Mouse (Mus musculus) T-helper 1 cell (primary cell): ENCODE results near the gene Tcaf1.

Source experiments
- in situ Hi-C: fragments of 300-600 bp; cut with MboI, MseI; formaldehyde crosslinking; loops from one replicate; pipeline ENCODE4 v1.15.1; 2025; ENCODE audit warnings: high pct_unique_total_duplicates

The Tcaf1 gene

DNA sequence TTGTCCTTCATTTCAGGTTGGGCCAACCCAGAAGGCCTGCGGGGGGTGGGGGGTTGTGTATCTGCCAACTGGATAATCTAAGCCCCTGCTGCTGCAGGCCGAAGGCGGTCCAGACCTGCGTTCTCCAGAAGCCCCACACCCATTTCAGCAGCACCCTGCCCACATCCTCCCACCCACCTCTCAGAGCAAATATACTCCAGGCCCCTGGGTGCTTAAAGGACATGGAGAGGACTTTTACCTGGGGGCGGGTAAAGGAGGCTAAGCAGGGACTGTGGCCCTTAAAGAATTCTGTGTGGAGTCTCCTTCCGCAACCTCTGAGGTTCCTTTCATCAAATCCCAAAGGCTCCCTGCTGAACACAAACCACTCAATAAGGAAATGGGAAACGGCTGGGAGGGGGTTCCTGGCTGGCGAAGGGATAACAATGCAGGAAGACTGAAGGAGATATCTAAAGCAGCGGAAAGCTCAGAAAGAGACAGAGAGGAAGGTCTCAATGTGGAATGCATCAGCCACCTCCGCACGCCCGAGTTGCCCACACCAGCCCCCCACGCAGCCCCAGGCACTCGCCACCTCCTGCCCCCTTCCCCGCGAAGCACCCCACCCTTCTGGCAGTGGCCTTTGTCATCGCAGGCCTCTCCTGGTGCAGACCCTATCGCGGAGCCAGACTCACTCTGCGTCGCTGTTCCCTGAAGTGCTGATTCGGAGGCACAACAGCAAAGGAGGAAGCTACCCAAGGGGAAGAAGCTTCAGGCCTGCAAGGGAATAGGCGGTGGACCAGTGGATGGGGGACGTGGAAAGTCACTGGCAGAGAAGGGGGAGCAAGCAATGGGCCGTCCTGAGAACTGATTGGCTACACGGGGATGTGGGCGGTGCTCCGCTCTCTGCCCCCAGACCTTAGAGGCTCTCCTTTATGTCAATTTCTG is at the start of gene Tcaf1:
TSS of gene Tcaf1 (minus strand) at position 798 of the 921 bp plus-strand sequence.
- in situ Hi-C loops, result no loop called here

DNA sequence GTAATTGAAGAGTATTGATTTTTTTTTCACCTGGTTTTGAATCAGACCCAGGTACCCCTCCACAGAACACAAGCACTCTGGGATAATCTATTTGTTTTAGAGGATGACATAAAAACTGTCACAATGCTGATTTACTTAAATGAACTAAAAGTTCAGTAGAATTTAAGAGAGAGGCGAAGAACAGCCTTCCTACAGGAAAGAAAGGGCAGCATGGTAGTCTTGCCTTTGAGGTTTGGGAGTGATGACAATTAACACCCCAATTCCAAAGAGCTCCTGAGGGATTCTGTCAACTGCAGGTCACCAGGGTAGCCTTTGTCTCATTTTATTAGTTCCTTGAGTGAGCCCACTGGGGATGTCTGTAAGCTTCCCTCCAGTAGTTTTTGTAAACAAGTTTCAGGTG is 46.2 kb upstream of the Tcaf1 start, which contains the start of gene Olfr38:
TSS of gene Olfr38 (plus strand) at position 301 of the 400 bp plus-strand sequence.
- in situ Hi-C loops, result no loop called here

GRCm38 (mm10) chr6:42747846-42748245 is 38.0 kb upstream of the Tcaf1 start:
- in situ Hi-C loops, result no loop called here

- in situ Hi-C loops, result no loop called here
Measured at GRCm38 (mm10) chr6:42742303-42742702, 32.4 kb upstream of the Tcaf1 start.

GRCm38 (mm10) chr6:42739071-42739470 is 29.2 kb upstream of the Tcaf1 start, which contains the start of gene Olfr453:
Olfr453 (plus strand) TSS chr6:42739371.
- in situ Hi-C loops, result no loop called here

DNA sequence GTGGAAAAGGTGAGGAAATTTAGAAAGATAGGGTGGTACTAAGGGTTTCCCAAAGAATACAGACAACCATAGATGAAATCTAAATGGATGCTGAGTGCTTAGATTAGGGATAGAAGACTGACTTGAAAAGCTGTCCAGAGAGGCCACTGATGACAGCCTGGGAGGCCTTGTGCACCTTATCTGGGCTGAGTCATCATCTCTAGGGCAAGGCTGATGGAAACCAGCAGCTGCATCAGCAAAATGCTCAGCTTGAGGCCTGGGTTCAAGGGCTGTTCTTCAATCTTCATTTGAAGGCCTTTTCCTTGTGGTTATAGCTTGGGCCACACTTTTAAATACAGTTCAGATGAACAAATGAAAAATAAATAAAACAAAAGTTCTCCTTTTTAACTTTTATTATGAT is 8.1 kb upstream of the Tcaf1 start:
- in situ Hi-C loops, result no loop called here

- in situ Hi-C loops, result no loop called here
Measured at GRCm38 (mm10) chr6:42714668-42715067, 4.8 kb upstream of the Tcaf1 start.

DNA sequence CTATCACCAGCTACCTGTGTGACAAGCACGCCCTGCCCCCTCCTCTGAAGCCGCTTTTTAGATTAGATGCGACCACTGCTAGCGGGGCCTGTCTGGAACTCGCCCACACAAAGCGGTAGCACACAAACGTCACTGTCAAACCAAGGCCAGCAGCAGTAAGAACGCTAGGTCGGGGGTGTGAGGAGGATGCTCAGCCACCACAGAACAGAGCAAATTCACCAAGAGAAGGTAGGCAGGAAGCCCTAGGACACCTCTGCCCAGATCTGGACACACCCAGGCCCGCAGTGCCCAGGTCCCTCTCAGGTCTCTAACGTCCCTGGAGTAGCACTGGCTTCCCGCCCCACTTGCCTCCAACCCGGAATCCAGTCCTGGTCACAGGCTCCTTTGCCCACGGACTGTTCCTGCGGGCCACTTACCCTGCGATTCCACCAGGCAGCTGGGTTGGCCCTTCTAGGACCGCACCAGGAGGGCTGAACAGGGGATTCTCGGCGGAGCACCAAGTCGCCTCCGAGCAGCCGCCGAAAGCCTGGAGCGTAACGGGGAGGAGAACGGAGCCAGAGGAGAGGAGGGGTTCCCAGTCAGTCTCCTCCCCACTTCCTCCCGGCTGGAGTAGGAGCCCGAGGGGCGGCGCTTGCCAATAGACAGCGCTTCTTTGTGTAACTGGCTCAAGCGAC is 17.2 kb downstream of the Tcaf1 start:
- in situ Hi-C loops, result no loop called here

GRCm38 (mm10) chr6:42692154-42692516 is 17.8 kb downstream of the Tcaf1 start:
- in situ Hi-C loops, result no loop called here

- in situ Hi-C loops, result loop anchor here (10.0 kb wide), 1 partner anchor 1255 kb away; no protein-coding TSS in a partner anchor
Measured at GRCm38 (mm10) chr6:42689761-42690160, 20.1 kb downstream of the Tcaf1 start.

- in situ Hi-C loops, result loop anchor here (10.0 kb wide), 1 partner anchor 1257 kb away; no protein-coding TSS in a partner anchor
Measured at GRCm38 (mm10) chr6:42687907-42688306, 22.0 kb downstream of the Tcaf1 start.

DNA sequence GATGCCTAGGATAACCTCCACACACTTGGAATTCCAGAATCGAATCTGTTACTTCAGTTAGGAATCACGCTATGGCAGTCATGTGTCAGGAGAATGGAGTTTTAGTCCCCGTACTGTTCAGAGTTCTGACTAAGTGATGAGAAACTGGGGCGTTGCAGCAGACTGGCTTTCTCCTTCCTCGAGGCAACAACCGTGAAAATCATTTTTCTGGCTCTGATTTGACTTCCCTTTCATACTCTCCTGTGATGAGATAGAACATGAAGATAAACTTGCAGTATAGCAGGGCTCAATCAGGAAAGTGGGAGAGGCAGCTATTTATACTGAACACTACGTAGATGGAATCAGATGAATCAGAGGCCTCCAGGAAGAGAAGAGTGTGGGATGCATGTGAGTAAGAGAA is 29.8 kb downstream of the Tcaf1 start:
- in situ Hi-C loops, result loop anchor here (10.0 kb wide), 1 partner anchor 1265 kb away; no protein-coding TSS in a partner anchor

- in situ Hi-C loops, result no loop called here
Measured at GRCm38 (mm10) chr6:42676011-42676410, 33.9 kb downstream of the Tcaf1 start.

GRCm38 (mm10) chr6:42671767-42672166 is 38.1 kb downstream of the Tcaf1 start:
- in situ Hi-C loops, result no loop called here

DNA sequence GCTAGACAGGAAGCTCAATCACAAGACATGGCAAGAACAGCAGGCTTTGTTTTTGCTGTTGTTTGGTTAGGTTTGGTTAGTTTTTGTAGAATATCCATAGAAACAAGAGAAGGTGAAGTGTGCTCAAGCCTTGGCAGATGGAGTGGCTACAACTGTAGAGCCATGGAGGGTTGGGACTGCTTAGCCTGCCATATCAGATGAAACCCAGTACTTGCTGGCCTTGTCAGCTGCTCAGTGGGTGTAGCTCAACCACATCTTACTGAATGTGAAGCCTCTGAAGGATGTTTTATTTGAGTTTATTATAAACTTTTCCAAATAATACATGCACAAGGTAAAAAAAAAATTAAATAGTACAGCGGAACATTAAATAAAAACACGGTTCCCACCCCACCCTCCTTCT is 42.2 kb downstream of the Tcaf1 start:
- in situ Hi-C loops, result no loop called here

- in situ Hi-C loops, result no loop called here
Measured at GRCm38 (mm10) chr6:42661739-42662138, 48.1 kb downstream of the Tcaf1 start.

DNA sequence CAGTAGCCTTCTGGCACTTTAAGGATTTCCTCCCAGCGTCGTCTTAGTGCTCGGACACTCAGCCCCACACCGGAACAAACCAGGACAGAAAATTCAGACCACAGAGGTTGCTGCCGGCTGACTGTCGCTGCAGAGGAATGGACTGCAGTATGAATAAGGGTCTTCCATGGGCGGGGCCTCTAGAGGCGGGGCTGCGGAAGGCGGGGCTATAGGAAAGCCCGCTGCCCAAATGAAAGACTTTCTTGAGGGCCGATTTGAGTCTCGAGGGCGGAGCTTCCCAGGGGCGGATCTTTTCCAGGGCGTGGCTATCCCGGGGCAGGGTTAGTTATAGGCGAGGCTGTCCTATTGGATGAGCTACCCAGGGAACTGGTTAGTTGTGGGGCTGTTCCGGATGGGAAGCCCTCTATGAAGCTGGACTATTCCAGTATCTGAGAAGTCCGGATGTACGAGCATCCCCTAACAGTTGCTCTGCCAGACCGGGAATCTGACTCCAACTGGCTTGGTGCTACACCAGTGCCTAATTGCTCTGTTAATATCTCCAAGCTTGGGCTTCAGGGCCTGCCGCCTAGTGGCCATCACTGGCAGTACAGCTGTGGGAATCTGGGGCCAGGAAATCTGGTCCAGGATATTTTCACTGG is 64.9 kb downstream of the Tcaf1 start, which contains the start of gene Tcaf2:
TSS of gene Tcaf2 (minus strand) at position 343 of the 638 bp plus-strand sequence.
- in situ Hi-C loops, result no loop called here

GRCm38 (mm10) chr6:42634393-42634792 is 75.5 kb downstream of the Tcaf1 start:
- in situ Hi-C loops, result no loop called here

GRCm38 (mm10) chr6:42631395-42631794 is 78.5 kb downstream of the Tcaf1 start:
- in situ Hi-C loops, result no loop called here
